Mouse (Mus musculus) kidney, postnatal 10 days (tissue): ENCODE data around the gene Tbl1xr1.

Experiments used
- DNase-seq: peaks from one replicate; pipeline ENCODE4 v3.0.0; 2021; ENCODE audit warnings: mixed read lengths

The Tbl1xr1 gene

DNA sequence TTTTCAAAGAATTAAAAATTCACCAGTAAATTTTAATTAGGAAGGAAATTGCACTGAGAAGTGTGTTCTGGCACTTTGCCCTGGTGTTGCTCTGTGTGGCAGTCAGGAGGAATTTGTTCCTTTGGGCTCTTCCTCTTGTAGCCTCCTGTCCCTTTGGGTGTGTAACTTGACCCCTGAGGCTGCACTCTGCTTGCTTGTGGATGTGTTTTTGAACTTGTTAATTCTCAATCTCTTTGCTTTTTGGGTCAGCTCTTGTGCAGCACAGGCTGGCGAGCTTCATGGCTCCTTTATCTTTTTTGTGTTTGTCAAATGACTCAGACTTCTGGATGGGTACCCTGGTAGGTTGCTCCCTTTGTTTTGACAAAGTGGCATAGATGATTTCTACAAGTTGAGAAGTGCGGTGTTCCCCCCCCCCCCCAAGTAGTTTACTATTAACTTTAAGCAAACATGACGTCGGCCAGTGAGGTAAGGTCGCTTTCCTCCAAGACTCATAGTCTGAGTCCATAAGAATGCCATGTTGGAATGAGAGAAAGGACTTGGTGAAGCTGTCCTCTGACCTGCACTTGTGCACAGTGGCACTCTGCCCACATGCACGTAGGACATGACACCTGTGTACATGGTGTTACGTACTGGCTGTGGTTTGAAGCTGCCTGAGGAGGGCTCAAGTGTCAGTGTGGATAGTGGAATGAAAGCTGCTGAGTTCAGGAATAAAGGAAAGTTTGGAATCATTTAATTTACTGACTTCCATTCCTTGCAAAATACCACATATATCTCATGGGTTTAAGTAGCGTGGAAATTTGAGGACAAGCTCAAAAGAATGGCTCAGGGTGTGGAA is 14.2 kb downstream of the Tbl1xr1 start:
- DNase-seq, result peak; percentile 73

DNA sequence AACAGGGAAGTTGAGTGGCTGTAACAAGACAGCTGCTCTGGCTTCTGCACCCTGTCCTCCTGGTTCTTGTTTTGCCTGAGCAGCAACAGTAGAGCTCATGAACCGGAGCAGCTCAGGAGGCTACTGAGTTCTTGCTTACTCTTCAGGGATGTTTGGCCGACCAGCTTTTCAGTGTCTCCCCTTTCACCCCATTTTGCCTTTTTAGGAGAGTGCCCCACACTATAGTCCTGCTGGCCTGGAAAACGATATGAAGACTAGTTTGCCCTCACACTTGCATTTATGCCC is 14.8 kb downstream of the Tbl1xr1 start:
- DNase-seq, result peak; percentile 28

DNA sequence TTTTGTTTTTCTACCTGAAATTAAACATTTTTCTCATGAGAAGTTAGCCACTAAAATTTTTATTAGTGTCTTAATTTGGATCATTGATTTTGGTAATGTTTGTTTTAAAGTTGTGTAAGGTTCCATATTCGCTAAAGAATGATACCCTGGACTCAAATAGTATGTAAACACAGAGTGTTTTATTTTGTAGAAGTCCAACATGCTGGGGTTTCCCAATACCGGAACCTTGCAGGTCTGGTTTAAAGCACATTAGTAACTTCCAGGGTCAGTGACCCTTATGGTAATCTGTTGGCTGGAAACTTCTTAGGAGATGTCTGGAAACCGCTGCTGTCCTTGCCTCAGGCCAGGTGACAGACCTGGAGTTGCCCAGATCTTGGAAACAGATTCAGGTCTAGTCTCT is 15.2 kb downstream of the Tbl1xr1 start:
- no peak for DNase-seq

DNA sequence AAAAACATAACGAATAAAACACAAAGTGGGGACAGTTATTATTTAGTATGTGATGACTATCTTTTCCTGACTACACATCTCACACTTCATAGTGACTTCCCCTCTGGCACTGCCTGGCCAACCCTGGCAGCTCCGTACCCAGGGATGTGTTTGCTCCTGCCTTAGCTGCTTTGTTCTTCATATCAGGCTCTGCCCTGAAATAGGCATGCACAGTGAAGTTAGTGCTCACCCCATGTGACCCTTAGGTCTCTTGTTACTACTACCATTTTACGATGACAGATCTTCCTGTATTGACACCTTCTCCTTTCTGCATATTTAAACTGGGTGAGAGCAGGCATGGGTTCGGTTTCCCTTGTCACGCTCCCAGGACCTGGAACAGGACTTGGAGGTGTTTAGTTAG is 16.3 kb downstream of the Tbl1xr1 start:
- no peak for DNase-seq

DNA sequence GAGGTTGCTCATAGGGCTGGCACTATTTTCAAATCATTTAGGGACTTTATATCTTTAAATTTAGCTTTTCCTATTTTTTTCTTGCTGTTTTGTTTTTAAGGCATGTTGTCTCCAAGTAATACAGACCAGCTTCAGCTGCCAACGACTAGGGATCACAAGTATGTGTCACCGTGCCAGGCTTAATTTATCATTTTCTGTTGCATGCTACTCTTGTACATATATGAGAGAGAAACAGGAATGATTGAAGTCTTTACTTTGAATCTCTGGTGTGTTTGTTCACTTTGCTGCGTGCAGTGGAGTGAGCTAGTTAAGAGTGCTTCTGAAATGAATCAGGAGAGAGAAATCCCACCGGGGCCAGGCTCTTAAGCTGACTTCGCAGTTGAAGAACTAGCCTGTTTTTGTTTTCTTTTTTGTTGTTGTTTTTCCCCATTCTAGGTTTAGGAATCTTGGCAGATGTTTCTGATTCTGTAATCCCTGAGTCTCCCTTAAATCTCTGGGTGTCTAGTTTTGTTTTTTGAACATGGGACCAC is 27.6 kb downstream of the Tbl1xr1 start:
- no peak for DNase-seq

DNA sequence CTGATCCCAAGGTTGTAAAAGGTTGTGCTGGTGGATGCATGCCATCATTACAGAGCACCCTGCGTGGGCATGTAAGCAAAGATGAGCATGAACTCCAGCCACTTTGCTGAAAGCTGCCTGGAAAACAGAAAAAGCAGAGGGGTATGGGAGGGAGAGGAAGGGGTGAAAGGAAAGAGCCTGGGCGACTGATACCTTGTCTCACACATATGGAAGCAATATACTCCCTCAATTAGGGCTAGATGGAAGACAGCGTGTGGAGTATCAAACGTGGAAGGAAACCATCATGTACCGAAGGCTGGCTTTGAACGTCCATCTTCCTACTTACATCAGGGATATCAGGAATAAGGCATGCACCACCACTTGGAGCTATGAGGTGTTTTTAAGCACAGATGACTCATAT is 29.0 kb downstream of the Tbl1xr1 start:
- no peak for DNase-seq

DNA sequence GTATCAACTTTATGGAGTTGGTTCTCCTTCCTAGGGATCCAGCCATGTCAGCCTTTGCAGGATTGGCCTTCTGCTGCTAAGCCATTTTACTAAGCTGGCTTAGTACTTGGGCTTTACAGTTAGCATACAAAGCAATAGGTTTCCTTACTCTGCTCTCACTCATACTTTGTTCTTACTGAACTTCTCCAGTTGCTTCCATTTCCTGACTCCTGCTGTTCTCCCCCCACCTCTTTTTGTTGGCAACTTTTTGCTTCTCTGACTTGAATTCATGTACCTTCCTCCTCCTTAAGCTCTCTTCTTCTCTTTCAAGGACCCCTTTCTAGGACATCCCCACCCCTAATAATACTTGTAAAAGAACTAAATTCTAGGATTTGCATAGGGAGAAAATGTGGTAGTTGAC is 31.6 kb downstream of the Tbl1xr1 start:
- no peak for DNase-seq

DNA sequence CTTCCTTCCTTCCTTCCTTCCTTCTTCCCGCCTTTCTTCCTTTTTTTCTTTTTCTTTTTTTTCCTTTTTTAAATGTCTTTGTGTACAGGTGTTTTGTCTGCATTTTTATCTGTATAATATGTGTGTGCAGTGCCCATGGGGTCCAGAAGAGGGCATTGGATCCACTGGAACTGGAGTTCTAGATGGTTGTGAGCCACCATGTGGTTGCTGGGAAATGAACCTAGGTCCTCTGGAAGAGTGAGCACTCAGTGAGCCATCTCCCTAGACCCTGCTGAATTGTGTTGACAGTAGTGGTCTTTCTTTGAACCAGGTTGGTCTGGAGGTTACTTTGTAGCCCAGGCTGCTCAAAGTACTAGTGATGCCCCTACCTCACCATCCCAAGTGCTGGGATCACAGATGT is 33.2 kb downstream of the Tbl1xr1 start:
- DNase-seq, result no peak

DNA sequence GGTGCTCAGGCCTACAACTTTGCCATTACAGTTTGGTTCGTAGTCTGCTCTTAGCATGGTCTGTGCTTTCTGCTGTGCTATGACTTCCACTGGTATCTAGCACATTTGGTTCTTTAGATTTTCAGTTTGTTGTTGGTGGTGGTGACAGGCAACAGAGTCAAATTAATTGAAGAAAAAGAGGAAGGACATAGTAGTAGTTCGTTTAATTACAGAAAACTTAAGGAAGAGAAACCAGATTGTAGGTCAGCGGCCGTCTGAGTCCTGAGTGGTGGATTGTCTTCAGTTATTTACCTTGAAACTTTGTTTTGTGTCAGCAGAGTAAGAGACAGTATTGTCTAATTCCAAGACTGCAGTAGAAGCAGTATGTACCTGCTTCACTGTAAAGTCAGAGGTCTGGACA is 37.3 kb downstream of the Tbl1xr1 start:
- DNase-seq, result no peak

DNA sequence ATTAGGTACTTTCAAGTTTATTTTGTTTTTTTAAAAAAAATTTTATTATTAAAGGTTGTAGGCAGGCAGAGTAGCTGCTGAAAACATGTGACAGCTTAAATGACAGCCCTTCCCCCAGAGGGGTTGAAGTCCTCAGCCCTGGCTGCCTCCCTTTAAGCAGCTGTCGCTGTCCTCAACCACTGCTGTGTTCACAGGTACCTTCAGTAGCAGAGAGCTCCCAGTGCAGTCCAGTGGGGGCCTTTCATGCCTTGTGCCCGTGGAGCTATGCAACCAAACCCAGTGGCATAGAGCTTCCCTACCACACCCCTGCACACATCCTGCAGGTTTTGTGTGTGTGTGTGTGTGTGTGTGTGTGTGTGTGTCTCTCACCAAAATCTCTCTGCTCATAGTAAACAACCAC is 38.8 kb downstream of the Tbl1xr1 start:
- DNase-seq, result no peak

DNA sequence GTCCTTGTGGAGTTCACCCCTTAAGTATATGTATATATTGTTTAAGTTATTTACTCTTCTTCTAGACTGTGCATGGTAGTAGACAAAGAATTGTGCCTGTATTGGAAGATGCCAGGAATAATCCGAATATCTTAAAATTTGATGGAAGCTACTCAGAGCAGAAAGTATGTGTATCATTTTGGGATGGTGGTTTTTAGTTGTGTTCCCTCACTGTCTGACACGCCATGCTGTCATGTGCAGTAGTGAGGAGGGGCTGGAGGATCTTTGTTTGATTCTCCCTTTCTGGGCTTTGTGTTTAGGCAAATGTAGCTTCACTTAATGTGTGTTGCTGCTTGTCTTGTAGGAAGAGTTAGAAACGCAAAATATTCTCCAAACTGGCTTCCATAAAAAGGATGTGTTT is 39.2 kb downstream of the Tbl1xr1 start:
- no peak for DNase-seq

DNA sequence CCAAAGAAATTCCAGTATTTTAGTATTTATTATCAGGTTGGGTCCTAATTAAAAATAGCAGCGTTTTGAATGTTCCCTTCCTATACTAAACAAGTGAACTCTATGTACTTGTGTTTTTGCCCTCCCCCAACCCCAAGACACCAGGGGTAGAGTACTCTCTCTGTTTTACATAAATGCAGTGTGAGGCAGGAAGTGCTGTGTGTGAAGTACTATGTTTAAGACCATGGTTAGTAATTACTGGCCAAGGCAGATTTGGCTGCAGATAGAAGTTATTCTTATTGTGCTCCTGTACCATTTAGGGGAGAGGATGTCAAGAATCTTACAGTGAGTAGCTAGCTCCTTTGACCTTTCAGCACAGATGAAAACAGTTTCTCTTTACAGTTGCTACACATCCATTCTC is 39.7 kb downstream of the Tbl1xr1 start:
- no peak for DNase-seq

DNA sequence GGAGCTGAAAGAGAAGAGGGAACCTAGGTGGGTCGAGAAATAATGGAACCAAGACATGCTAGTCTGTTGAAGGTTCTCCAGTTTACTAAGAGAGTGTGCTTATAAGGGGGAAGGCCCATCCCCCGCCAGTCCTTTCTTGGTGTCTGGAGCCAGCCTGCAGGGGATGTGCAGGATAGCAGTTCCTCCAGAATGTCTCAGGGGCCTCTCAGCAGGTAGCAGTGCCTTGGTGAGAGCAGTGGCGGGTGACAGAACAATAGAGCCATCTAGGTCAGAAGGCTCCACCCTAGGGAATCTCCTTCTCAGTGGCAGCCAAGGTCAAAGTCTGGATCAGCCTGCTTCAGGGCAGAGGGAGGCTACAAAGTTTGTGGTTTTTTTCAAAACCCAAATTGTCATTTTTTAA is 45.3 kb downstream of the Tbl1xr1 start:
- peak; percentile 36 for DNase-seq

DNA sequence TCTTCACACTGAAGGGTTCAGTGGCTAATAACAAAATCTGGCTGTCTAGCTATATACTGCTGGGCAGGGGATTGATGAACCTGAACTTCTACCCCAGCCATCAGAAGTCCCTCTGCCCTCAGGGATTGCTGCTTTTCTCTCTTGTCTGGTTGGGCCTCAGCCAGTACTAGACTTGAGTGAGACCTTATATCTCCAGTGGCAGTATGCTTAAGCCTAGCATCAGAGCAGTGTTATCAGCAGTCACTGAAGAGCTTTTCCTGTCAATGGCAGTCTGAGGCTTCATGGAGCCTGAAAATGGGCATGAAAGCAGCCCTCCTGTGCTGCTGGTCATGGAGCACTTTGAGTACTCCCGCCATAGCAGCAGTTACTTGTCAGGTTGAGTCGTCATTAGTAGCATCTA is 46.7 kb downstream of the Tbl1xr1 start:
- no peak for DNase-seq

DNA sequence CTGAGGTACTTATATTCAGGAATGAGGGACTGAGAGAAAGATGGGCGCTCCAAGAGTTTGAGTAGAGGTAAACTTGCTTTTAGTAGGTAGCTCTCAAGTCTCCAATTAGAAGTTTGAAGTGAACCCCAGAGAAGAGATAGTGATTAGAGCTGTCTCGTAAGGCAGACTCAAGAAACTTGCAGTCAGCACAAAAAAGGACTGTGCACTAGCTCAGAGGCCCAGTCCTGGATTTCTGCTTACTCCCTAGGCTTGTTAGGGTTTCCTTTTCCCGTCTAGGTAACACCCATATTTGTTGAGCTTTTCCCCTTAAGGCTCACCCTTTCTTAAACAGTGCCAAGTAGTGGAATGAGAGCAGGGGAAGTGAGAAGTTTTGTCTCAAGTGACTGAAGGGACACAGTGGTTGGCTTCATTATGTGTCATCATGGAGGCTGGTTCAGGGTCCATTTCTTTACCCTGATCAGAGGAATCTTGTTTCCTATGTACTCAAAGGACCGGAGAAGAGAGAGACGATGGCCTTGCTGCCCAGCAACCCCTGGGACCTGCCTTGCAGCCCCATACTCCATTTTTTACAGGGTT is 49.9 kb downstream of the Tbl1xr1 start:
- DNase-seq, result no peak

DNA sequence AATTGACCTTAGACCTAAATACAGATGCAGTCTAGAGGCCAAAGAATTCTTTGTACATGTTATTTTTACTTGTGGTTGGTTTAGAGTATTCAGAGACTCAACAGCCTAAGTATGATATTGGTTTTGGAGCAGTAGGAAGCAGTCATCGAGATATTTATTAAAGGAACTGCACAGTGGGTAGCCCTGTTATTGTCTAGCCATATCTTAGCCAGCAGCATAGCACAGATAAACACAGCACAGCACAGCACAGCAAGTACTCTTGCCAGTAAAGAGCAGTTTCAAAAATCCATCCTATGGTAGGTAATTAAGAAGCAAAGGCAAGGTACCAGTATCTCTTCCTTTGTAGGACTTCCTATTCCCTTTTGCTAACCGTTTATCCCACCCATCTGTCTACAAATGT is 54.8 kb downstream of the Tbl1xr1 start:
- DNase-seq, result no peak

DNA sequence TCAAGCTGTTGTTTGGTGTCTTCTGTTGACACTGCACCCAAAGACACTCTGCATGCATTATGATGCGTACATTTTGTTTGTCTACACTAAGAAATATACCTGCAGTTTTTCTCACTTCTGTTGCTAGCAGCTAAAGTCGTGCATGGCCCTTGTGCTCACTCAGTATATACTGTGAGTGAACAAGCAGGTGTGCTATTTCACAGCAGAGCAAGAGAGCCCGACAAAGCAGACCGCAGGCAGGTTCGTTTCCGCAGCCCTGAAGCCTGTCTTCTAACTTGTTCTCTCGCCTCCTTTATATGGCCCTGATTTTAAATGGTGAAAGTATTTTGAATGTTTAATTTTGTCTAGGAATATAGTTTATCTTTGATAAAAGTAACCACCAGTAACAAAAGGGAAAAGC is 57.2 kb downstream of the Tbl1xr1 start:
- no peak for DNase-seq

DNA sequence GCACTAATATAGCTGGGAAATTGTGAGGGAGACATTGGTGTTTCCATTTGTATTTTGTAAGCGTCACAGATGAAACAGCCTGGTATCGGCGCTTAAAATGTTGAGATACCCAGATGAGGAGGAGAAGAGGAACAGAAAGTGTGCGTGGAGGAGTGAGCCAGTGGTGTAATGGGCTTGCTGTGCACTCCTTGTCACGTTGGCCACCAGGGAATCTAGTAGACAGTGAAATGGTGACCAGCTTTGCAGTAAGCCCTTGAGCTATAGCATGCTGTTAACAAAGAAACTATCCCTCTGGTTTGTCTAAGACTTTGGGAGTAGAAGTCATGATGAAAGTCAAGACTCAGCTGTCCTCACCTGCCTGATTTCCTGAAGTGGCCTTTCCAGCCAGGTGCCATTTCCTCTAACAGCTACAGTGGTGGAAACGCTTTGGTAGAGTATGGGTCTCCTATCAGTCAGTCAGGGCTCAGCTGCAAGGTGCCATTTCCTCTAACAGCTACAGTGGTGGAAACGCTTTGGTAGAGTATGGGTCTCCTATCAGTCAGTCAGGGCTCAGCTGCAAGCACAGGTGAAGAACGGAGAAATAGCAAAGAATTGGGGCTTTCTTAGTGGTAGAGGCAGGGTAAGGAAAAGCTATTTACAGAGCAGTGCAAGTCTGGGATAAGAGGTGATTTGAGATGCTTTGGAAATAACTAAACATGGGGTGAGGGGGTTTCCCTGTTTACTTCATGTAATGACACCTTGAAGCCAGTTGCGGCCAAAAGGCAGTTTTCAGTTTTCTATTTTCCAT is 61.5 kb downstream of the Tbl1xr1 start:
- DNase-seq, result no peak

DNA sequence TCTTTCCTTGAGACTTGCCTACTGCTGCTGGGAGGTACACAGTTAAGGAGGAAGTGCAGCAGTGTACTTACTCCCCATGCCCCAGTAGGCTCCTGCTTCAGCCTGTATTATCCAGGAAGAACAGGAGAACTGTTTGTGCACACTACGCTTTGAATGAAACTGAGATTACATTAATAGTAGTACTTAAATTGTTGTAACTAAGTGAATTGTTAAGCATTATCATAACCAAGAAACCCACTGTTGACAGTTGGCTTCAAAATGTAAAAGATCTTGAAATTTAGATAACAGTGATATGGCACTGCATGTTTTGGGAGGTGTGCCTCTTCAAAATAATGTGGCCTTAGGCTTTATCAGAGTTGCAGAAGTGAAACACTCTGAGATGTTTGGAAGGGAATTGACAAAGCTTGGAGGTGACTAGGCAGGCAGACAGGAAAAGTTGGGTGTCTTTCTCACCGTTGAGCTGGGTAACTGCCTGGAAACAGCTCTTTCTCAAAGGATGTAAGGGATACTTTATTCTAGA is 62.2 kb downstream of the Tbl1xr1 start:
- no peak for DNase-seq

DNA sequence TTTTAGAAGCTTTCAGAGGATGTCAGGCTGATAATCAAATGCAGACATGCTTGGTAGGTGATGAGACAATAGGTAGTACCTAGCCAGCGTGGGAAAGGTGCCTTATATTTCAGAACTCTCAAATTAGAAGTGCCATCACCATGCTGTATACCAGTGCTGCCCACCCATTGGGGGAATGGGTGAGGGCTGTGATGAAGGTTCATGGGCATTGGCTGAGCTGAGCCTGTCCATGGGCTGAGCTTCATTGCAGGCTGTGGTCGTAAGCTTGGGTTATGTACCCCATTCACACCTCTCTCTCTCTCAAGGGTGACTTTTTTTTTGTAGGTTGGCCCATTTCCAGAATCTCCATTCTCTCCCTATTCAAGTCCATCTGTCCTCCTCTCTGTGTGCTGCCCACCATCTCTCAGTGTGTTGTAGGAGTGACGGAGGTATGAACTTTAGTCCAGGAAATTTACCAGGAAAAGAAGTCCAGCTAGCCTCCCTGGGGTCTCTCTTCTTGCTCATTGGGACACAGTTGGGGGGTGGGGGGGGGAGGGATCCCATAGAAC is 63.7 kb downstream of the Tbl1xr1 start:
- DNase-seq, result no peak

DNA sequence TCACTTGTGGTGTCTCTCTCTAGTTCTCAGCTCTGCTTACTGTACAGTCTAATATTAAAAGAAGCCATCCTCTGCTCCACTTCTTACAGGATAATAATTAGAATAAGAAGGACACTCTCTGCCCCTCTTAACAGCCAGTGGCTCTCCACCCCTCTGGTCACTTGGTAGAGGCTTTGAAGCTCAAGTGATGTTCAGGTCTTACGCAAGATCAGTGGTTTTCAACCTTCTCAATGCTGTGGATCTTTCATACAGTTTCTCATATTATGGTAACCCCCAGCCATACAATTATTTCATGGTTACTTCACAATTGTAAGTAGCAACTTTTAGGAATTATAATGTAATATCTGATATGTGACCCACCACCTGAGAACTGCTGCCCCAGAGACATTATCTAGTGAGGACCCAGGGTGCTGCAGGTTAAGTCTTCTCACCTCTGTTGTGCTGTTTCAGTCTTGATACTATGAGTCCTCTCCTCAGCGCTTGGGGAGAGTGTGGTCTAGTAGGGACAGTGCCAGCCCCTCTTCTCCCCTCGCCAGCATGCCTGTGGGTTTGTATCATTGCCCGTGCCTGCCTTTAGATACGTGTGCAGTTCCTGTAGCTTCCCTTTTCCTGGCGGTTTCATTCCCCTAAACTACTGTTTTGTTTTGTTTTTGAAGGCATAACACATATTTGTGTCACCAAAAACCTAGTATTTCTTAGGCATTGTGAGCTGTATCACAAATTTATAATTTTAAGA is 65.7 kb downstream of the Tbl1xr1 start:
- DNase-seq, result no peak

DNA sequence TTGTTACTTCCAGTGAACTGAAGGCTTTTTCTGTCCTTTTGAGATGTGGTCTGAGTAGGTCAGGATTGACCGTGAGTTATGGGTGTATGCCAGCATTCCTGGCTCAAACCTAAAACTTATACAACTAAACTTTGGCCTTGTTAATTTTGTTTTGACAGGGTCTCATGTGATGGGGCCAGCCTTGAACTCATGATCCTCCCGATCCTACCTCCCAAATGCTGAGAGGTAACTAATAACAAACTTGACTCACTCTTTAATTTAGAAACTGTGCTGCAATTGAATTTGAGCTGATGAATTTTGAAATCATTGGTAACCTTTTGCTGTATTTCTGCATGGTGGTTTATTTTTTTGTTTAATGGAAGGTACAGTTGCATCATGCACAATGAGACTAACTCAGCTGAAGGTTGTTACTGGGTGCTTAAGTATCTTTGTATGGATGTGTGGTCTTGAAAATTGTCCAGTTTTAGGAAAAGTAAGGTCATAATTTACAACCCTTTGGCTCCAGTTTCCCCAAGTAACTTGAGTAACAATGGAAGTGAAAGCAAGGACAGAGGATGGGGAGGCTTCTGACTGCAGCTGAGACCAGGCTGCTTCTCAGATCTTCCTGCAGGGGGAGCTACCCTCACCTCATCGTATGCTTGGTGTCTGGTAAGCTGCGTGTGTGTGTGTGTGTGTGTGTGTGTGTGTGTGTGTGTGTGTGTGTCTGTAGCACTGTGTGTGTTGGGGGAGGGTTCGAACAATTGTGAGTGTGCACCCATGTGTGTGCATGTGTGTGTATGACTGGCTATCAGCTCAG is 66.6 kb downstream of the Tbl1xr1 start:
- peak; percentile 39 for DNase-seq
